Mouse (Mus musculus) olfactory bulb, adult 2 months (tissue): ENCODE results near the gene Dcaf17. TPM values are rescaled to one million over a fixed set of nuclear protein-coding genes. Genes with fewer than 3 reads are reported as not detected.

Source experiments
- H3K27ac ChIP-seq: fragments of 200-500 bp; 2 replicates; pipeline ENCODE4 v1.5.1; 2012; ENCODE audit warnings: low read depth, low read length; ENCODE audit not compliant: insufficient read depth
- H3K4me1 ChIP-seq: fragments of 200-500 bp; 2 replicates; pipeline ENCODE4 v1.6.1; 2012; ENCODE audit warnings: low read length; ENCODE audit not compliant: control insufficient read depth, insufficient read depth
- H3K4me3 ChIP-seq: fragments of 200-500 bp; 2 replicates; pipeline ENCODE4 v1.5.1; 2012; ENCODE audit warnings: mild to moderate bottlenecking, low read depth, low read length, moderate library complexity; ENCODE audit not compliant: insufficient read depth
- CTCF ChIP-seq: fragments of 200-500 bp; IDR thresholded peaks from 2 replicates; pipeline ENCODE4 v1.5.1; 2012; ENCODE audit warnings: low read depth, mild to moderate bottlenecking, low read length, moderate library complexity; ENCODE audit not compliant: insufficient read depth
- POLR2A ChIP-seq: fragments of 200-500 bp; IDR thresholded peaks from 2 replicates; pipeline ENCODE4 v1.6.1; 2012; ENCODE audit warnings: mild to moderate bottlenecking, low read depth, low read length, moderate library complexity; ENCODE audit not compliant: insufficient read depth
- WGBS: fragments of 180-500 bp; shearing (Covaris S2); methylation state at CpG from one replicate; pipeline ENCODE4 v1.1.7; 2018; 5-methylcytosine and 5-hydroxymethylcytosine counted together
- polyA plus RNA-seq: library from polyadenylated mRNA; stranded (reverse); fragments of >200 nt; gene quantifications from 2 replicates; pipeline ENCODE4 v1.2.4, GENCODE M21; 2012; ENCODE audit warnings: low replicate concordance; ENCODE audit not compliant: missing spikeins, insufficient read depth, insufficient read length

Gene Dcaf17
- polyA plus RNA-seq, 1 experiment, result not detected

GRCm38 (mm10) chr2:71145853-71146252 lies 90.7 kb downstream of the Dcaf17 start:
- no peak for TF ChIP-seq CTCF
- no peak for TF ChIP-seq POLR2A
- WGBS, result 95% methylated on average over 4 of the region's 4 CpGs
- Histone ChIP-seq H3K4me1 (peaks cover 7% of the 10 kb centered on the region; the same call in 1 of the 2 replicates), H3K4me3 (no peak overlapping the region), H3K27ac (no peak overlapping the region)

- WGBS, result 82% methylated on average over 3 of the region's 3 CpGs
- Histone ChIP-seq H3K27ac (no peak overlapping the region), H3K4me1 (peaks cover 7% of the 10 kb centered on the region; the same call in 1 of the 2 replicates), H3K4me3 (no peak overlapping the region)
- TF ChIP-seq CTCF (no peak), POLR2A (no peak)
Observed at GRCm38 (mm10) chr2:71146266-71146665, 91.1 kb downstream of the Dcaf17 start.

GRCm38 (mm10) chr2:71147816-71148215 lies 92.7 kb downstream of the Dcaf17 start:
- 8% methylated on average over 6 of the region's 6 CpGs for WGBS
- peaks cover 7% of the 10 kb centered on the region; the same call in 1 of the 2 replicates for H3K4me1 ChIP-seq
- TF ChIP-seq CTCF, result no peak
- no peak for TF ChIP-seq POLR2A
- no peak overlapping the region for H3K27ac ChIP-seq
- no peak overlapping the region for H3K4me3 ChIP-seq

Other genes starting within 250 kb of the Dcaf17 start
- not detected in 2 replicates for gene Tlk1, start 229.6 kb upstream of the Dcaf17 start, polyA plus RNA-seq
- gene Mettl8, start 255 bp downstream of the Dcaf17 start, polyA plus RNA-seq, result not detected in 2 replicates
- not detected in 2 replicates for gene Cybrd1, start 62.6 kb downstream of the Dcaf17 start, polyA plus RNA-seq
- 263 TPM in 1 of 2 replicates, not detected in the other for gene Dync1i2, start 156.4 kb downstream of the Dcaf17 start, polyA plus RNA-seq